Mouse (Mus musculus) left cerebral cortex, postnatal 14 days (tissue): ENCODE data around the gene Clba1. TPM values are rescaled to one million over a fixed set of nuclear protein-coding genes. Genes with fewer than 3 reads are reported as not detected.

ENCODE experiments used
- DNase-seq, 2 experiments: peaks; one replicate each; pipeline ENCODE4 v3.0.0; 2021 to 2022; ENCODE audit warnings: low spot score in 2 of 2, mixed read lengths in 1 of 2
- intact Hi-C: fragments of 180-260 bp; cut with DNase I; formaldehyde crosslinking; loops from one replicate; pipeline ENCODE4 v1.15.1; 2025
- total RNA-seq, 2 experiments: library from RNA; stranded (reverse); gene quantifications; 2 replicates each; pipeline ENCODE4 v1.2.3; 2021

Gene Clba1
- total RNA-seq, 2 experiments from 2014 or later = 16.7 to 17.0 TPM

- DNase-seq = no peak
- intact Hi-C loops = loop anchor here (10.0 kb wide), 1 partner anchor 49 kb away; no protein-coding TSS in a partner anchor
Measured at GRCm38 (mm10) chr12:112793601-112794355, 15.0 kb upstream of the Clba1 start.

GRCm38 (mm10) chr12:112794356-112794816 is 14.4 kb upstream of the Clba1 start:
- intact Hi-C loops = loop anchor here (10.0 kb wide), 1 partner anchor 50 kb away; no protein-coding TSS in a partner anchor
- no peak for DNase-seq

DNA sequence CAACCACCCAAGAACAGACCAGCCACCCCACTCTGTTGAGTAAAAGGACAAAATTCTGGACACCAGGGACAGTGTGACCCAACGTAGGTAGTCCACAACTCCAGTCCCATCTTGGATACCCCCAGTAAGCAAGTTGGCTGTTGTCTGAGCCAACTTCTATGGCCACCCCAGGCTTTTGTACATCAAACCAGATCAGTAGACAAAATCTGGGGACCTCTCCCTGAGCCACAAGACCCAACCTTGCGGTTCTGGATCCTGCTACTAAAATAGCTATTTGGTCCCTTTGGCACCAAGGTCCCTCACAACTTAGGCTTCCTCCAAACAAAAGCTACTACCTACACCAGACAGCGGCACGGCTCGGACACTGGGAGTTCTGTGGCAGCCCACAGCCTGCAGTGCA is 13.7 kb upstream of the Clba1 start:
- DNase-seq = no peak
- intact Hi-C loops = loop anchor here (10.0 kb wide), 1 partner anchor 50 kb away; no protein-coding TSS in a partner anchor

DNA sequence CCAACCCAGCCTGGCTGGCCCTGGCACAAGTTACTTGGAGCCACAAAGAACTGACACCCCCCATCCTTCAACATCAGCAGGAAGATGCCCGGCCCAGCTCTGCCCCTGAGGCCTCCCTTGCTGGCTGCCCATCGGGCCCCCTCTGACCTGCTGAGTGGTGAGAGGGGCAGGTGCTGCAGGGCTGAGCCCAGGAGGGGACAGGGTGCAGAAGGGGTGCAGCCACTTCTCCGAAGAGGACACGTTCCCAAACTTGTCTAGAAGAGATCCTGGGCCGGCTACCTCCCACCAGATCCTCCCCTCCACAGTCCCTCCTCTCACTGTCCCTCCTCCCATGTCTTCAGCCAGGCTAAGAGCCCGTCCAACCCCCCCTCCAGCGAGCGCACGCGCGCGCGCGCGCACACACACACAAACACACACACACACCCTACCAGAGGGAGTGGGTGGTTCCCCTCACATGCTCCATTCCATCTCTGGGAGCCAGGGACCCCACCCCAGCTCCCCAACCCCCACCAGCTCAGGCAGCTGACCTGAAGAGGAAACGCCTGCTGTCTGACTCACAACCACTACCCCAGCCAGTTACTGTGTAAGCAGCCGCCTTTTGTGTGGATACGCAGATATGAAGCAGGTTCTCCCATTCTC is 13.2 kb upstream of the Clba1 start:
- DNase-seq = no peak
- intact Hi-C loops = loop anchor here (10.0 kb wide), 1 partner anchor 51 kb away; no protein-coding TSS in a partner anchor

GRCm38 (mm10) chr12:112796551-112797510 is 11.9 kb upstream of the Clba1 start:
- DNase-seq = no peak
- intact Hi-C loops = loop anchor here (10.0 kb wide), 1 partner anchor 52 kb away; no protein-coding TSS in a partner anchor

DNA sequence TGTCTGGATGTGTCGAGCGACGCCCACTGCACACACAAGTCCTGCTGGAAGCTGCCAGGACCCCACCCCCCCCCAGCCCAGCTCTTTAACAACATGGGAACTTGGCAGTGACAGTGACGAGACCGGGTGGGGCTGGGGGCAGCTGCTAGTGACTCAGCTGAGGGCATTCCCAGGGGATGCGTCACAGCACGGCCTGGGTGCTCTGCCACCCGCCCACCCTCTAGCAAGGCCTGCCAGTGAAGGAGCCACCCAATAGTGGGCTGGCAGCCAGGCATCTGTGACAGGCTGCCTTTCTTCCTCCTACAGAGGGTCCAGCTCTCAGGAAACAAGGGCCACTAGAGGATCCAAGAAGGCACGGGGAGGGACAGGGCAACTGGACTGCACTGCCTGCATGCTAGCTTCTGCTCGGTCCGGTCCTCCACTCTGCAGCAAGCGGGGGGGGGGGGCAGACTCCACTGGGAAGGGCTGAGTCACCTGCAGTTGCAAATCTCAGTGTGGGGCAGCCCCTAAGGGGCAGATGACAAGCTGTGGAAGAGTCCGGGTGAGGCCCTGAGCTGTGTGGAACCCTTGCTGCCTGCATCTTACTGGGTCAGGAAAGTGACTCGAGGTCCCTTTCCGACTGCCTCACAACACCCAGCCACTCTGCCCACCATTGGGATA is 10.9 kb upstream of the Clba1 start:
- intact Hi-C loops = loop anchor here (10.0 kb wide), 1 partner anchor 53 kb away; no protein-coding TSS in a partner anchor
- peak; percentile 67 to 88 for DNase-seq

DNA sequence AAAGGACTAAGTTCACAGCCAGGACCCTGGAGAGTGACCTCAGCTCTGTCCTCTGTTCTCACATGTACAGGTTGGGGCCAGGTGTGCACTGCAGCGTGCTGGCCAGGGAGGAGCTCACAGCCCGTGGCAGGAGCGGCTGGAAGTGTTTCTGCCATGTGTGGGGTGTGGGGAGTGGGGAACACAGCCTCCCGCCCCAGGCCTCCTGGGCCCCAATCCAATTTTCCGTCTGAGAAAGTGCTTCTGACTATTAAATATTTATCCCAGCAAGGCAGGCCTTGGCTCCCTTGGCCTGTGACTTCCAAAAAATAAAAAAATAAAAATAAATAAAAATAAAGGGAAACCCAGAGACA is 10.4 kb upstream of the Clba1 start:
- intact Hi-C loops = loop anchor here (10.0 kb wide), 1 partner anchor 54 kb away; no protein-coding TSS in a partner anchor
- no peak for DNase-seq

GRCm38 (mm10) chr12:112798716-112799115 is 10.0 kb upstream of the Clba1 start:
- intact Hi-C loops = loop anchor here (10.0 kb wide), 1 partner anchor 54 kb away; no protein-coding TSS in a partner anchor
- DNase-seq = no peak

GRCm38 (mm10) chr12:112799237-112799970 is 9.3 kb upstream of the Clba1 start:
- intact Hi-C loops = loop anchor here (10.0 kb wide), 1 partner anchor 55 kb away; no protein-coding TSS in a partner anchor

DNA sequence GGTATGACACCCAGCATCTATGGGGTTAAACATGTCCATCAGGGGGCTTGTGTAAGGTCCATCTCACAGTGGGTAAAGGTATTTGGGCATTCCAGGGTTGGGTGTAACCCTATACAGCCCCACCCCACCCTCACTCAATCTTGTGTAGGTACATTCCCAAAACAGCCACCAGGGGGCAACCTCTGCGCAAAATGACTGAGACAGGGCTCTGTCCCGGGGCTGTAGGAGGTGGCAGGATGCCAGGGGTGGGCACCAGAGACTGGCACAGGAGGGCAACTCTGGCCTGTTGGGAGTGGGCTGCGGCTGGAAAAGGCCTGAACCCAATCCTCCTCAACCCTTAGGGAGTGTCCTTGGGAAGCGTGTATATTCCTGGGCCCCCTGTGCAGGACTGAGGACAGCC is 8.3 kb upstream of the Clba1 start:
- intact Hi-C loops = loop anchor here (5.0 kb wide), 1 partner anchor 42 kb away; no protein-coding TSS in a partner anchor
- DNase-seq = peak; percentile 67 to 72

More at GRCm38 (mm10) chr12:112799237-112799970, 9.3 kb upstream of the Clba1 start:
- no peak for DNase-seq

DNA sequence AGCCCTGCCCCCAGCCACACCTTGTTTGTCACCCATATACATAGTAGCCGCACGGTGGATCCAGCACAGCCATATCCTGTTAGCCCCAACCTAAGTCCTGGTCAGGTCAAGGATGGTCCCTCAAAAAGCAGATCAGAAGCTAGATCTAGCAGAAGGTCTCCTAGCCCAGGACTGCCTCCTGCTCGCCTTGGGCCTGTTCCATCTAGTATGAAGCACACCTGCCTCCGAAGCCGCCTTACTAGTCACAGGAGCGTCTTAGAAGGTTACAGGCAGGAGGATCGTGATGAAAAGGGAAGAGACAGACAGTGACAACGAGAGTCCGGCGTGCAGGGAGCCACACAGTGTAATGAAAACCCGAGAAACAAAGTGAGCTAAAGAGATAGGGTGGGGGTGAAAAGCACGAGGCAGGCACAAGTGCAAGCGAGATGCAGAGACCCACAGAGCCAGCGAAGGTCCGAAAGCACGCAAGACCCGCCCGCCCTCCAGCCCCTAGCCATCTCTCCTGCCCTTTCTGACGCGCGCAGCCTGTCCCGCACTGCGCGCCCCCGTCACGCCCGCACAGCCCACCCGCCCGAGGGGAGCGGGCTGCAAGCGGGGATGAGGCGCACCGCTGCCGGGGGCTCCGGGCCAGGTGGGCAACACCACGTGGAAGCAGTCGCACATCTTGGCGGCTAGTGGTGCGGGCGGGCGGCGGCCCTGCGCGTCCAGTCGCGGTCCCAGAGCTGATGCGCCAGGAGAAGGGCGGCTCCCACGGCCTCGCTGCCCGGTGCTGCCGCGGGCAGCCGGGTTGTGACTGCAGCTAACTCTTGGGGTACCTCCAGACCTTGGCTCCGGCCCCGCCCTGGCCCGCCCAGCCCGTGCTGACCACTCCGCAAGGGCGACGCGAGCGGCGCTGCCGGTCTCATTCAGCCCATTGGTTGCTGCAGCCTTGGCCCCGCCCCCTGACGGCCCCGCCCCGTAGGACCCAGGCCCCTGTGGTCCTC is 6.6 kb upstream of the Clba1 start, which contains the start of gene Ahnak2:
TSS of gene Ahnak2 (minus strand) at position 794 of the 983 bp plus-strand sequence.
- peak in 1 of 2 experiments; percentile 40 for DNase-seq

GRCm38 (mm10) chr12:112802917-112803316 is 5.8 kb upstream of the Clba1 start:
- DNase-seq = no peak
- intact Hi-C loops = loop anchor here (5.0 kb wide), 1 partner anchor 39 kb away; no protein-coding TSS in a partner anchor

More for the DNA sequence above, 6.6 kb upstream of the Clba1 start, which contains the start of gene Ahnak2:
- intact Hi-C loops = loop anchor here (5.0 kb wide), 1 partner anchor 40 kb away; no protein-coding TSS in a partner anchor

DNA sequence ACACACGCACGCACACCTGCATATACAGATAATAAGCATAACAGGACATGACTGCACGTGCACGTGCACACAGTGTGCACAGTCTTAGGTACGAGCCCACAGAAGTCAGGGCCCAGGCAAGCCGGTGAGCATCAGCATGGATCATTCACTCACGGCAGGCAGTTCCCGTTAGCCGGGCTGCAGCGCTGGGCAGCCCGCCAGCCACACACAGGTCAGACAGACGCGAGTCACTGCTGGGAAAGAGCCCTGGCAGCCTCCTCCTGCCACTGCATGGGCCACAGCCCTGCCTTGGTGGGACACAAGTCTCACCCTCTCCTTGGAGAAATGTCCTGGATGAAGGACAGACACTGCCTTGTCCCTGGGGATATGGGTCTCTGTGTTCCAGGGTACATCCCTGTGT is 4.7 kb upstream of the Clba1 start:
- intact Hi-C loops = loop anchor here (5.0 kb wide), 1 partner anchor 38 kb away; no protein-coding TSS in a partner anchor
- no peak for DNase-seq

DNA sequence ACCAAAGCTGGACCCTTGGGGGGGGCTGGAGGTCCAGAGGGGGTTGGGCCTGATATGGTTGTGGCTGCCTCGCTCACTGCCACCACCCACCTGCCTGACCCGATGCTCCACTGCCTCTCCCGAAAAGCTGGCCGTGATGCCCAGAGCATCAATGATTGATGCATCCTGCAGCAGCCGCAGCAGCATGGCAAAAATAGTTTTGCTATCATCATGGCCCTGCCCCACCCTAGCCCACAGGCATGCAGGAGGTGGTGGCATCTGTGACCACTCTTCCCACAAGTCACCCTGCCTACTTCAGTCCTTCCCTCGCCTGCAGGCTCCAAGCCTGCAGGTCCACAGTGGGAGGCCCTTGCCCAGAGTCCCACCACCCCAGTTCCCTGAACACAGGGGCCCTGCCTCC is 2.7 kb upstream of the Clba1 start:
- intact Hi-C loops = no loop called here
- no peak for DNase-seq

- no peak for DNase-seq
- intact Hi-C loops = loop anchor here (2.0 kb wide), 1 partner anchor 21 kb away; the partner anchor contains the start of gene Cdca4
Measured at GRCm38 (mm10) chr12:112807796-112808195, 941 bp upstream of the Clba1 start.

GRCm38 (mm10) chr12:112808212-112808586 is 538 bp upstream of the Clba1 start:
- intact Hi-C loops = loop anchor here (2.0 kb wide), 1 partner anchor 21 kb away; the partner anchor contains the start of gene Cdca4
- no peak for DNase-seq
